Mouse (Mus musculus) myocyte (in vitro differentiated cells): ENCODE results near the gene Cxcl12. TPM values are rescaled to one million over a fixed set of nuclear protein-coding genes. Genes with fewer than 3 reads are reported as not detected.

Experiments
- H3K27me3 ChIP-seq: one replicate; pipeline ENCODE4 v1.6.1; 2011; ENCODE audit not compliant: control insufficient read depth, insufficient read depth, insufficient read length
- H3K36me3 ChIP-seq: one replicate; pipeline ENCODE4 v1.6.1; 2011; ENCODE audit not compliant: control insufficient read depth, insufficient read depth
- H3K4me2 ChIP-seq: one replicate; pipeline ENCODE4 v1.6.1; 2011; ENCODE audit warnings: low read depth, control low read depth
- H3K4me3 ChIP-seq: one replicate; pipeline ENCODE4 v1.5.1; 2011; ENCODE audit warnings: mild to moderate bottlenecking, control low read depth, moderate library complexity
- H3K79me2 ChIP-seq: one replicate; pipeline ENCODE4 v1.6.1; 2011; ENCODE audit not compliant: control insufficient read depth, insufficient read depth
- H3ac ChIP-seq: one replicate; pipeline ENCODE4 v1.6.1; 2011; ENCODE audit not compliant: control insufficient read depth, insufficient read length
- CEBPB ChIP-seq: IDR thresholded peaks from 2 replicates; pipeline ENCODE4 v1.6.1; 2011; ENCODE audit warnings: mild to moderate bottlenecking, moderate library complexity; ENCODE audit not compliant: poor library complexity, insufficient read depth, severe bottlenecking
- E2F4 ChIP-seq: IDR thresholded peaks from one replicate; pipeline ENCODE4 v1.6.1; 2011; ENCODE audit warnings: mild to moderate bottlenecking, control low read depth, moderate library complexity; ENCODE audit not compliant: insufficient read depth
- MAX ChIP-seq: IDR thresholded peaks from one replicate; pipeline ENCODE4 v1.6.1; 2011; ENCODE audit warnings: low read depth, mild to moderate bottlenecking, control low read depth
- MYOD1 ChIP-seq, 3 experiments: IDR thresholded peaks; one replicate each; pipeline ENCODE4 v1.6.1; 2011; ENCODE audit warnings: control low read depth in 2 of 3, low read depth in 2 of 3, mild to moderate bottlenecking in 2 of 3, moderate library complexity in 1 of 3; ENCODE audit not compliant: insufficient read length in 2 of 3, control insufficient read depth in 1 of 3
- MYOG ChIP-seq, 3 experiments: IDR thresholded peaks; one replicate each; pipeline ENCODE4 v1.6.1; 2011; ENCODE audit warnings: control low read depth in 2 of 3, low read depth in 2 of 3, mild to moderate bottlenecking in 2 of 3; ENCODE audit not compliant: insufficient read length in 2 of 3, control insufficient read depth in 1 of 3, insufficient read depth in 1 of 3
- POLR2A ChIP-seq: IDR thresholded peaks from one replicate; pipeline ENCODE4 v1.6.1; 2011; ENCODE audit warnings: low read depth, mild to moderate bottlenecking, control low read depth, moderate library complexity; ENCODE audit not compliant: insufficient read length
- POLR2AphosphoS2 ChIP-seq: IDR thresholded peaks from one replicate; pipeline ENCODE4 v1.6.1; 2011; ENCODE audit warnings: low read depth, control low read depth; ENCODE audit not compliant: insufficient read length
- REST ChIP-seq: IDR thresholded peaks from one replicate; pipeline ENCODE4 v1.6.1; 2011; ENCODE audit warnings: mild to moderate bottlenecking, control low read depth, moderate library complexity; ENCODE audit not compliant: insufficient read depth, insufficient read length
- SRF ChIP-seq: IDR thresholded peaks from one replicate; pipeline ENCODE4 v1.6.1; 2011; ENCODE audit warnings: low read depth; ENCODE audit not compliant: control insufficient read depth, insufficient read length
- TCF12 ChIP-seq: IDR thresholded peaks from one replicate; pipeline ENCODE4 v1.6.1; 2011; ENCODE audit warnings: mild to moderate bottlenecking, control low read depth; ENCODE audit not compliant: poor library complexity, insufficient read depth, severe bottlenecking
- TCF3 ChIP-seq: IDR thresholded peaks from one replicate; pipeline ENCODE4 v1.6.1; 2011; ENCODE audit warnings: low read depth, control low read depth; ENCODE audit not compliant: insufficient read length
- USF1 ChIP-seq: IDR thresholded peaks from one replicate; pipeline ENCODE4 v1.6.1; 2011; ENCODE audit warnings: low read depth, mild to moderate bottlenecking, control low read depth, moderate library complexity
- polyA plus RNA-seq: library from polyadenylated mRNA; unstranded; fragments of >200 nt; fragmentation: generic; extraction: Trizol; gene quantifications from one replicate; pipeline ENCODE4 v1.2.1, GENCODE M21; 2012; ENCODE audit warnings: missing spikeins

Cxcl12 gene
- polyA plus RNA-seq, 1 experiment: 7.5 TPM

- no peak for TF ChIP-seq MYOG (IDR thresholded peaks at IDR 0.05; ENCODE audit: control insufficient read depth in 1 of 3, insufficient read depth in 1 of 3, insufficient read length in 2 of 3, low read depth in 2 of 3)
- no peak for TF ChIP-seq POLR2A
- no peak for TF ChIP-seq CEBPB
- no peak for TF ChIP-seq REST
- TF ChIP-seq TCF3: no peak
- TF ChIP-seq MYOD1 (IDR thresholded peaks at IDR 0.05; ENCODE audit: control insufficient read depth in 1 of 3, insufficient read length in 2 of 3, low read depth in 2 of 3): no peak
- no peak for TF ChIP-seq SRF
- no peak for TF ChIP-seq USF1
- TF ChIP-seq TCF12: no peak
- no peak for TF ChIP-seq POLR2AphosphoS2
- TF ChIP-seq MAX: no peak
- TF ChIP-seq E2F4: no peak
- no peaks in the 10 kb centered on the region for H3K36me3 ChIP-seq
- no peak overlapping the region for H3ac ChIP-seq
- H3K4me2 ChIP-seq: no peak overlapping the region
- H3K79me2 ChIP-seq: no peaks in the 10 kb centered on the region
- H3K4me3 ChIP-seq: no peak overlapping the region
- no peaks in the 10 kb centered on the region for H3K27me3 ChIP-seq
Observed at GRCm38 (mm10) chr6:117218442-117219299, 50.3 kb downstream of the Cxcl12 start.

GRCm38 (mm10) chr6:117219300-117219680 is 51.0 kb downstream of the Cxcl12 start:
- no peak overlapping the region for H3K4me3 ChIP-seq
- no peak overlapping the region for H3K4me2 ChIP-seq
- H3K79me2 ChIP-seq: no peaks in the 10 kb centered on the region
- H3K36me3 ChIP-seq: no peaks in the 10 kb centered on the region
- no peak overlapping the region for H3ac ChIP-seq
- no peaks in the 10 kb centered on the region for H3K27me3 ChIP-seq
- no peak for TF ChIP-seq SRF
- no peak for TF ChIP-seq REST
- TF ChIP-seq MAX: no peak
- TF ChIP-seq MYOD1 (IDR thresholded peaks at IDR 0.05; ENCODE audit: control insufficient read depth in 1 of 3, insufficient read length in 2 of 3, low read depth in 2 of 3): no peak
- no peak for TF ChIP-seq USF1
- no peak for TF ChIP-seq CEBPB
- TF ChIP-seq E2F4: no peak
- no peak for TF ChIP-seq MYOG (IDR thresholded peaks at IDR 0.05; ENCODE audit: control insufficient read depth in 1 of 3, insufficient read depth in 1 of 3, insufficient read length in 2 of 3, low read depth in 2 of 3)
- TF ChIP-seq POLR2A: no peak
- no peak for TF ChIP-seq TCF12
- no peak for TF ChIP-seq TCF3
- no peak for TF ChIP-seq POLR2AphosphoS2

- Histone ChIP-seq H3K79me2 (no peaks in the 10 kb centered on the region), H3K4me3 (no peak overlapping the region), H3K4me2 (no peak overlapping the region), H3K27me3 (no peaks in the 10 kb centered on the region), H3K36me3 (no peaks in the 10 kb centered on the region), H3ac (no peak overlapping the region)
- TF ChIP-seq TCF3: no peak
- no peak for TF ChIP-seq POLR2A
- TF ChIP-seq POLR2AphosphoS2: no peak
- no peak for TF ChIP-seq TCF12
- no peak for TF ChIP-seq MYOG (IDR thresholded peaks at IDR 0.05; ENCODE audit: control insufficient read depth in 1 of 3, insufficient read depth in 1 of 3, insufficient read length in 2 of 3, low read depth in 2 of 3)
- TF ChIP-seq REST: no peak
- TF ChIP-seq E2F4: no peak
- TF ChIP-seq CEBPB: no peak
- no peak for TF ChIP-seq MYOD1 (IDR thresholded peaks at IDR 0.05; ENCODE audit: control insufficient read depth in 1 of 3, insufficient read length in 2 of 3, low read depth in 2 of 3)
- no peak for TF ChIP-seq SRF
Observed at GRCm38 (mm10) chr6:117219911-117220481, 51.7 kb downstream of the Cxcl12 start.

GRCm38 (mm10) chr6:117220831-117221345 is 52.6 kb downstream of the Cxcl12 start:
- Histone ChIP-seq H3K4me3 (no peak overlapping the region), H3K27me3 (no peaks in the 10 kb centered on the region), H3K79me2 (no peaks in the 10 kb centered on the region), H3ac (no peak overlapping the region), H3K4me2 (no peak overlapping the region), H3K36me3 (no peaks in the 10 kb centered on the region)
- TF ChIP-seq TCF12 (no peak), REST (no peak), USF1 (no peak), E2F4 (no peak), MYOG (IDR thresholded peaks at IDR 0.05; ENCODE audit: control insufficient read depth in 1 of 3, insufficient read depth in 1 of 3, insufficient read length in 2 of 3, low read depth in 2 of 3) (no peak), CEBPB (no peak), POLR2AphosphoS2 (no peak)
